Mouse (Mus musculus) MEL (cell line): ENCODE results near the gene Actl11.

ENCODE experiments used
- CTCF ChIP-seq, 3 experiments: IDR thresholded peaks in 2 of 3; conservative IDR thresholded peaks in 1 of 3; 2 replicates each; pipeline ENCODE4 v1.5.1; 2011 to 2012; ENCODE audit warnings: low read length in 3 of 3, low read depth in 2 of 3, mild to moderate bottlenecking in 2 of 3, improper control_type of control experiment in 1 of 3, inconsistent platforms in 1 of 3, mixed read lengths in 1 of 3, moderate library complexity in 1 of 3; ENCODE audit not compliant: control insufficient read depth in 1 of 3, insufficient read depth in 1 of 3, poor library complexity in 1 of 3, severe bottlenecking in 1 of 3
- EP300 ChIP-seq, 2 experiments: IDR thresholded peaks; 2 replicates each; pipeline ENCODE4 v1.6.1; 2011; ENCODE audit warnings: improper control_type of control experiment in 2 of 2, low read length in 2 of 2, low read depth in 1 of 2, mild to moderate bottlenecking in 1 of 2
- GABPA ChIP-seq: IDR thresholded peaks from 2 replicates; pipeline ENCODE4 v1.6.1; 2012; ENCODE audit warnings: low read depth, mild to moderate bottlenecking, inconsistent platforms, low read length, improper control_type of control experiment, moderate library complexity
- MAFK ChIP-seq: IDR thresholded peaks from 2 replicates; pipeline ENCODE4 v1.6.1; 2011; ENCODE audit warnings: low read depth, mild to moderate bottlenecking, low read length, improper control_type of control experiment, borderline replicate concordance
- MAX ChIP-seq: IDR thresholded peaks from 2 replicates; pipeline ENCODE4 v1.6.1; 2011; ENCODE audit warnings: low read length, improper control_type of control experiment
- MAZ ChIP-seq: IDR thresholded peaks from 2 replicates; pipeline ENCODE4 v1.6.1; 2012; ENCODE audit warnings: low read depth, mild to moderate bottlenecking, inconsistent platforms, low read length, improper control_type of control experiment
- MXI1 ChIP-seq: IDR thresholded peaks from 2 replicates; pipeline ENCODE4 v1.6.1; 2011; ENCODE audit warnings: mild to moderate bottlenecking, low read depth, low read length, improper control_type of control experiment
- POLR2A ChIP-seq, 2 experiments: IDR thresholded peaks; 2 replicates each; pipeline ENCODE4 v1.6.1; 2011 to 2012; ENCODE audit warnings: low read length in 2 of 2, mild to moderate bottlenecking in 2 of 2, control low read depth in 1 of 2, improper control_type of control experiment in 1 of 2, low read depth in 1 of 2, moderate library complexity in 1 of 2; ENCODE audit not compliant: control insufficient read depth in 1 of 2, insufficient read depth in 1 of 2, poor library complexity in 1 of 2
- RAD21 ChIP-seq: IDR thresholded peaks from 2 replicates; pipeline ENCODE4 v1.6.1; 2011; ENCODE audit warnings: mild to moderate bottlenecking, low read depth, low read length, improper control_type of control experiment

- TF ChIP-seq EP300 (IDR thresholded peaks at IDR 0.05; ENCODE audit: low read depth in 1 of 2, low read length in 2 of 2) (no peak), GABPA (no peak), POLR2A (IDR thresholded peaks at IDR 0.05; ENCODE audit: control insufficient read depth in 1 of 2, insufficient read depth in 1 of 2, low read depth in 1 of 2, low read length in 2 of 2, poor library complexity in 1 of 2) (no peak), MAFK (no peak), MXI1 (no peak), CTCF (IDR thresholded peaks at IDR 0.05 in 2 of 3, conservative IDR thresholded peaks at IDR 0.05 in 1 of 3; ENCODE audit: control insufficient read depth in 1 of 3, insufficient read depth in 1 of 3, low read depth in 2 of 3, low read length in 3 of 3, poor library complexity in 1 of 3, severe bottlenecking in 1 of 3) (no peak), MAZ (no peak), MAX (no peak), RAD21 (no peak)
These were observed 29.7 kb upstream of the Actl11 start for GRCm38 (mm10) chr9:107898563-107898962.
